Mouse (Mus musculus): Measurements from ENCODE around the gene Klf1. TPM values are rescaled to one million over a fixed set of nuclear protein-coding genes. Genes with fewer than 3 reads are reported as not detected.

Klf1 gene
- total and polyA plus RNA-seq, 3 experiments: 0.20 to 0.38 (median 0.24) TPM

DNA sequence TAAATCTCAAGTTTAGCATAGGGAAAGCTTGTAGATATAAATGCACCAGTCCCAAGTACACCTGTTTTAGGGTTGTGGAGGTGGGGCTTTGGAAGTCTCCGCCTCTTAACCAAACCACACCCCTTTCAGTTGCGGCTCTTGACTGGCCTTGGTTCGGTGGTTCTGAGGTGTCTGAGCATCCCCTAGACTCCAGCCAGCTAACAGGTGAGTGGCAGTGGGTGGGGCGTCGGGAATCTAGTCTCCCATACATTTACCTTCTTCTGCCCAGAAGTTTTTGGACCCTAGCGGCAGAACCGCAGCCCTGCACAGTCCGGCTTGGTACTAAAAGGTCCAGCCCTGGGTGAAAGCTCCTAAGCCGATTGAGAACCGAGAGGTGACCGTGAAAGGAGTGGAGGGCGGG is 48.0 kb downstream of the Klf1 start:
- H3K9ac ChIP-seq (ENCODE audit: insufficient read depth, low read depth): no peak overlapping the region
- no peaks in the 10 kb centered on the region for H3K79me2 ChIP-seq (replicated peaks; ENCODE audit: control insufficient read depth, extremely low read depth, insufficient read depth, poor library complexity, severe bottlenecking)
- peaks cover 57% of the 10 kb centered on the region for H3K27me3 ChIP-seq (replicated peaks)
- H3K4me3 ChIP-seq (replicated peaks in 1 of 3; ENCODE audit: low read depth in 2 of 3, low read length in 2 of 3, poor library complexity in 1 of 3): no peak overlapping the region
- no peak for TF ChIP-seq USF2 (conservative IDR thresholded peaks at IDR 0.05; ENCODE audit: low read depth, low read length)
- no peak for TF ChIP-seq CHD2 (IDR thresholded peaks at IDR 0.05; ENCODE audit: low read length)
- TF ChIP-seq POLR2A (IDR thresholded peaks at IDR 0.05; ENCODE audit: low read depth, low read length): no peak
- TF ChIP-seq JUND (conservative IDR thresholded peaks at IDR 0.05; ENCODE audit: low read depth, low read length): no peak
- dilution Hi-C loops (cut with MboI; ENCODE audit: extremely low pct_ligation_motif_present, extremely low pct_unique_long_range_greater_than_20kb, low sequenced_read_pairs): no loop called here
- no peaks in the 10 kb centered on the region for H3K36me3 ChIP-seq (replicated peaks in 1 of 2; ENCODE audit: control insufficient read depth in 1 of 2, insufficient read depth in 1 of 2, low read length in 1 of 2)
- no peak for DNase-seq (ENCODE audit: extremely low read depth)
- H3K4me2 ChIP-seq (ENCODE audit: insufficient read depth, low read depth, poor library complexity, severe bottlenecking): no peak overlapping the region
- peaks cover 6 to 7% of the 10 kb centered on the region in 2 experiments for H3K4me1 ChIP-seq (ENCODE audit: control insufficient read depth in 1 of 2, insufficient read depth in 2 of 2)
- peaks cover 2% of the 10 kb centered on the region for H3K9me3 ChIP-seq (replicated peaks; ENCODE audit: low read length)
- in situ Hi-C loops (cut with MboI; ENCODE audit: low pct_ligation_motif_present, low pct_unique_long_range_greater_than_20kb, low sequenced_read_pairs): no loop called here
- no peak overlapping the region for H3K27ac ChIP-seq (ENCODE audit: insufficient read depth, low read depth)

- peaks cover 5 to 23% of the 10 kb centered on the region in 2 experiments for H3K36me3 ChIP-seq (replicated peaks in 1 of 2; ENCODE audit: control insufficient read depth in 1 of 2, insufficient read depth in 1 of 2, low read length in 1 of 2)
- TF ChIP-seq POLR2A (IDR thresholded peaks at IDR 0.05; ENCODE audit: low read depth, low read length): no peak
- no peak for TF ChIP-seq JUND (conservative IDR thresholded peaks at IDR 0.05; ENCODE audit: low read depth, low read length)
- TF ChIP-seq TCF12 (IDR thresholded peaks at IDR 0.05; ENCODE audit: low read depth, low read length): no peak
- no peak for TF ChIP-seq GABPA (IDR thresholded peaks at IDR 0.05; ENCODE audit: insufficient replicate concordance, low read depth, low read length)
- TF ChIP-seq MYC (IDR thresholded peaks at IDR 0.05; ENCODE audit: low read depth, low read length): no peak
- TF ChIP-seq MAFK (IDR thresholded peaks at IDR 0.05; ENCODE audit: insufficient replicate concordance, low read length): no peak
- TF ChIP-seq ZKSCAN1 (IDR thresholded peaks at IDR 0.05; ENCODE audit: borderline replicate concordance, low read depth, low read length): no peak
- no peak for TF ChIP-seq JUN (IDR thresholded peaks at IDR 0.05; ENCODE audit: insufficient read depth, low read depth, low read length)
- TF ChIP-seq USF2 (conservative IDR thresholded peaks at IDR 0.05; ENCODE audit: low read depth, low read length): no peak
- TF ChIP-seq CHD1 (IDR thresholded peaks at IDR 0.05; ENCODE audit: low read depth, low read length): no peak
- no peak for TF ChIP-seq ZC3H11A (IDR thresholded peaks at IDR 0.05; ENCODE audit: low read depth, low read length)
- no peak for TF ChIP-seq TBP (conservative IDR thresholded peaks at IDR 0.05; ENCODE audit: low read depth, low read length)
- no peak for TF ChIP-seq USF1 (IDR thresholded peaks at IDR 0.05; ENCODE audit: low read depth, low read length)
- no peak for TF ChIP-seq MEF2A (IDR thresholded peaks at IDR 0.05; ENCODE audit: borderline replicate concordance, low read depth, low read length)
- no peak overlapping the region for H3K27ac ChIP-seq (ENCODE audit: insufficient read depth, low read depth)
- peak overlapping the region; percentile 67 for H3K4me2 ChIP-seq (ENCODE audit: insufficient read depth, low read depth, poor library complexity, severe bottlenecking)
- H3K9ac ChIP-seq (ENCODE audit: insufficient read depth, low read depth): no peak overlapping the region
- H3K79me2 ChIP-seq (replicated peaks; ENCODE audit: control insufficient read depth, extremely low read depth, insufficient read depth, poor library complexity, severe bottlenecking): no peaks in the 10 kb centered on the region
- peaks cover 2 to 7% of the 10 kb centered on the region in 2 experiments; a peak in 3 of 4 replicates for H3K4me1 ChIP-seq (ENCODE audit: control insufficient read depth in 1 of 2, insufficient read depth in 2 of 2)
- in situ Hi-C loops (cut with MboI; ENCODE audit: low pct_ligation_motif_present, low pct_unique_long_range_greater_than_20kb, low sequenced_read_pairs): no loop called here
- no peaks in the 10 kb centered on the region for H3K9me3 ChIP-seq (replicated peaks; ENCODE audit: low read length)
- dilution Hi-C loops (cut with MboI; ENCODE audit: extremely low pct_ligation_motif_present, extremely low pct_unique_long_range_greater_than_20kb, low sequenced_read_pairs): no loop called here
- peak; percentile 26 for DNase-seq (ENCODE audit: extremely low read depth)
- H3K27me3 ChIP-seq (replicated peaks): peaks cover 36% of the 10 kb centered on the region
- H3K4me3 ChIP-seq (replicated peaks in 1 of 3; ENCODE audit: low read depth in 2 of 3, low read length in 2 of 3, poor library complexity in 1 of 3): no peak overlapping the region
These were observed 51.0 kb downstream of the Klf1 start for GRCm38 (mm10) chr8:84952612-84953255.

Other genes with a start within 250 kb of the Klf1 start
Only the 20 nearest of the 33 such genes appear.
- gene Nfix, start 101.6 kb upstream of the Klf1 start, total RNA-seq (2012; rRNA removed): 0.76 and 1.1 TPM in 2 replicates
- gene Nfix, start 101.6 kb upstream of the Klf1 start, total RNA-seq (2014; rRNA removed): 0.09 and 0.19 TPM in 2 replicates
- 8.6 and 10.5 TPM in 2 replicates for gene Nfix, start 101.6 kb upstream of the Klf1 start, polyA plus RNA-seq (2012; ENCODE audit: insufficient read length, low read depth)
- 1.7 TPM in 2 replicates for gene Dand5, start 79.1 kb upstream of the Klf1 start, total RNA-seq (2012; rRNA removed)
- 1.4 and 1.8 TPM in 2 replicates for gene Dand5, start 79.1 kb upstream of the Klf1 start, total RNA-seq (2014; rRNA removed)
- gene Dand5, start 79.1 kb upstream of the Klf1 start, polyA plus RNA-seq (2012; ENCODE audit: insufficient read length, low read depth): 1.5 and 1.7 TPM in 2 replicates
- gene Gadd45gip1, start 70.4 kb upstream of the Klf1 start, total RNA-seq (2012; rRNA removed): 53.6 and 59.7 TPM in 2 replicates
- gene Gadd45gip1, start 70.4 kb upstream of the Klf1 start, total RNA-seq (2014; rRNA removed): 56.6 and 56.9 TPM in 2 replicates
- 56.6 and 57.6 TPM in 2 replicates for gene Gadd45gip1, start 70.4 kb upstream of the Klf1 start, polyA plus RNA-seq (2012; ENCODE audit: insufficient read length, low read depth)
- 87.0 and 115 TPM in 2 replicates for gene Rad23a, start 61.3 kb upstream of the Klf1 start, total RNA-seq (2012; rRNA removed)
- 66.4 and 66.5 TPM in 2 replicates for gene Rad23a, start 61.3 kb upstream of the Klf1 start, total RNA-seq (2014; rRNA removed)
- gene Rad23a, start 61.3 kb upstream of the Klf1 start, polyA plus RNA-seq (2012; ENCODE audit: insufficient read length, low read depth): 135 and 143 TPM in 2 replicates
- gene Calr, start 55.0 kb upstream of the Klf1 start, total RNA-seq (2012; rRNA removed): 395 and 738 TPM in 2 replicates
- 627 and 669 TPM in 2 replicates for gene Calr, start 55.0 kb upstream of the Klf1 start, total RNA-seq (2014; rRNA removed)
- 1,181 and 1,636 TPM in 2 replicates for gene Calr, start 55.0 kb upstream of the Klf1 start, polyA plus RNA-seq (2012; ENCODE audit: insufficient read length, low read depth)
- 142 and 165 TPM in 2 replicates for gene Farsa, start 44.9 kb upstream of the Klf1 start, total RNA-seq (2012; rRNA removed)
- 144 and 146 TPM in 2 replicates for gene Farsa, start 44.9 kb upstream of the Klf1 start, total RNA-seq (2014; rRNA removed)
- 175 and 192 TPM in 2 replicates for gene Farsa, start 44.9 kb upstream of the Klf1 start, polyA plus RNA-seq (2012; ENCODE audit: insufficient read length, low read depth)
- gene Syce2, start 29.8 kb upstream of the Klf1 start, total RNA-seq (2012; rRNA removed): not detected in 2 replicates
- gene Syce2, start 29.8 kb upstream of the Klf1 start, total RNA-seq (2014; rRNA removed): not detected in 2 replicates
- gene Syce2, start 29.8 kb upstream of the Klf1 start, polyA plus RNA-seq (2012; ENCODE audit: insufficient read length, low read depth): 0.54 TPM in 1 of 2 replicates, not detected in the other
- gene Gcdh, start 8.0 kb upstream of the Klf1 start, total RNA-seq (2012; rRNA removed): 26.2 and 27.3 TPM in 2 replicates
- 16.4 and 20.6 TPM in 2 replicates for gene Gcdh, start 8.0 kb upstream of the Klf1 start, total RNA-seq (2014; rRNA removed)
- gene Gcdh, start 8.0 kb upstream of the Klf1 start, polyA plus RNA-seq (2012; ENCODE audit: insufficient read length, low read depth): 13.7 and 17.7 TPM in 2 replicates
- 12.8 and 13.6 TPM in 2 replicates for gene Dnase2a, start 6.6 kb downstream of the Klf1 start, total RNA-seq (2012; rRNA removed)
- 15.0 and 18.4 TPM in 2 replicates for gene Dnase2a, start 6.6 kb downstream of the Klf1 start, total RNA-seq (2014; rRNA removed)
- gene Dnase2a, start 6.6 kb downstream of the Klf1 start, polyA plus RNA-seq (2012; ENCODE audit: insufficient read length, low read depth): 25.4 and 31.4 TPM in 2 replicates
- 0.08 and 0.21 TPM in 2 replicates for gene Mast1, start 35.4 kb downstream of the Klf1 start, total RNA-seq (2012; rRNA removed)
- not detected in 2 replicates for gene Mast1, start 35.4 kb downstream of the Klf1 start, total RNA-seq (2014; rRNA removed)
- 0.34 and 0.55 TPM in 2 replicates for gene Mast1, start 35.4 kb downstream of the Klf1 start, polyA plus RNA-seq (2012; ENCODE audit: insufficient read length, low read depth)
- 0.17 and 0.21 TPM in 2 replicates for gene Rtbdn, start 45.1 kb downstream of the Klf1 start, total RNA-seq (2012; rRNA removed)
- gene Rtbdn, start 45.1 kb downstream of the Klf1 start, total RNA-seq (2014; rRNA removed): not detected in 2 replicates
- 0.93 and 1.8 TPM in 2 replicates for gene Rtbdn, start 45.1 kb downstream of the Klf1 start, polyA plus RNA-seq (2012; ENCODE audit: insufficient read length, low read depth)
- 1.8 and 3.1 TPM in 2 replicates for gene Gm49661, start 67.5 kb downstream of the Klf1 start, total RNA-seq (2012; rRNA removed)
- gene Gm49661, start 67.5 kb downstream of the Klf1 start, total RNA-seq (2014; rRNA removed): not detected in 2 replicates
- gene Gm49661, start 67.5 kb downstream of the Klf1 start, polyA plus RNA-seq (2012; ENCODE audit: insufficient read length, low read depth): not detected in 2 replicates
- 218 and 231 TPM in 2 replicates for gene Prdx2, start 67.7 kb downstream of the Klf1 start, total RNA-seq (2012; rRNA removed)
- gene Prdx2, start 67.7 kb downstream of the Klf1 start, total RNA-seq (2014; rRNA removed): 231 and 232 TPM in 2 replicates
- gene Prdx2, start 67.7 kb downstream of the Klf1 start, polyA plus RNA-seq (2012; ENCODE audit: insufficient read length, low read depth): 158 and 159 TPM in 2 replicates
- gene Rnaseh2a, start 67.8 kb downstream of the Klf1 start, total RNA-seq (2012; rRNA removed): 104 and 115 TPM in 2 replicates
- gene Rnaseh2a, start 67.8 kb downstream of the Klf1 start, total RNA-seq (2014; rRNA removed): 71.6 and 76.2 TPM in 2 replicates
- gene Rnaseh2a, start 67.8 kb downstream of the Klf1 start, polyA plus RNA-seq (2012; ENCODE audit: insufficient read length, low read depth): 83.1 and 88.1 TPM in 2 replicates
- 226 and 342 TPM in 2 replicates for gene Junb, start 76.8 kb downstream of the Klf1 start, total RNA-seq (2012; rRNA removed)
- 175 and 217 TPM in 2 replicates for gene Junb, start 76.8 kb downstream of the Klf1 start, total RNA-seq (2014; rRNA removed)
- 63.4 and 66.4 TPM in 2 replicates for gene Junb, start 76.8 kb downstream of the Klf1 start, polyA plus RNA-seq (2012; ENCODE audit: insufficient read length, low read depth)
- 17.6 and 24.7 TPM in 2 replicates for gene Hook2, start 88.7 kb downstream of the Klf1 start, total RNA-seq (2012; rRNA removed)
- 7.1 TPM in 2 replicates for gene Hook2, start 88.7 kb downstream of the Klf1 start, total RNA-seq (2014; rRNA removed)
- gene Hook2, start 88.7 kb downstream of the Klf1 start, polyA plus RNA-seq (2012; ENCODE audit: insufficient read length, low read depth): 9.8 and 11.7 TPM in 2 replicates
- 0.21 TPM in 1 of 2 replicates, not detected in the other for gene Best2, start 112.6 kb downstream of the Klf1 start, total RNA-seq (2012; rRNA removed)
- not detected in 2 replicates for gene Best2, start 112.6 kb downstream of the Klf1 start, total RNA-seq (2014; rRNA removed)
- 0.23 TPM in 1 of 2 replicates, not detected in the other for gene Best2, start 112.6 kb downstream of the Klf1 start, polyA plus RNA-seq (2012; ENCODE audit: insufficient read length, low read depth)
- gene Asna1, start 123.4 kb downstream of the Klf1 start, total RNA-seq (2012; rRNA removed): 109 and 125 TPM in 2 replicates
- gene Asna1, start 123.4 kb downstream of the Klf1 start, total RNA-seq (2014; rRNA removed): 108 and 119 TPM in 2 replicates
- gene Asna1, start 123.4 kb downstream of the Klf1 start, polyA plus RNA-seq (2012; ENCODE audit: insufficient read length, low read depth): 127 and 132 TPM in 2 replicates
- gene Trir, start 124.9 kb downstream of the Klf1 start, total RNA-seq (2012; rRNA removed): 151 and 202 TPM in 2 replicates
- 190 and 209 TPM in 2 replicates for gene Trir, start 124.9 kb downstream of the Klf1 start, total RNA-seq (2014; rRNA removed)
- 185 and 244 TPM in 2 replicates for gene Trir, start 124.9 kb downstream of the Klf1 start, polyA plus RNA-seq (2012; ENCODE audit: insufficient read length, low read depth)
- gene Tnpo2, start 135.0 kb downstream of the Klf1 start, total RNA-seq (2012; rRNA removed): 48.0 and 50.4 TPM in 2 replicates
- gene Tnpo2, start 135.0 kb downstream of the Klf1 start, total RNA-seq (2014; rRNA removed): 36.3 and 41.2 TPM in 2 replicates
- 45.1 and 57.0 TPM in 2 replicates for gene Tnpo2, start 135.0 kb downstream of the Klf1 start, polyA plus RNA-seq (2012; ENCODE audit: insufficient read length, low read depth)